Mouse (Mus musculus): ENCODE measurements at regions not wholly inside any gene's neighbourhood (a gene's known extent, or its start where the extent isn't known, plus 50 kb on each side); places are given as distances from the start of the nearest gene placed in this dataset.

- no peak for DNase-seq (ENCODE audit: low spot score)
Observed at GRCm38 (mm10) chr10:109160730-109161129, 149.9 kb upstream of the Syt1 start.

- no peak for DNase-seq (ENCODE audit: low spot score)
Observed at GRCm38 (mm10) chr10:109155768-109156167, 145.0 kb upstream of the Syt1 start.

GRCm38 (mm10) chr10:109140421-109140938 is 129.7 kb upstream of the Syt1 start:
- DNase-seq (ENCODE audit: low spot score) = no peak

- no peak for DNase-seq (ENCODE audit: low spot score)
Observed at GRCm38 (mm10) chr10:109136763-109137732, 126.3 kb upstream of the Syt1 start.

- no peak for DNase-seq (ENCODE audit: low spot score)
Observed at GRCm38 (mm10) chr10:109134521-109134920, 123.7 kb upstream of the Syt1 start.

- no peak for DNase-seq (ENCODE audit: low spot score)
Observed at GRCm38 (mm10) chr10:109132091-109132573, 121.3 kb upstream of the Syt1 start.

- DNase-seq (ENCODE audit: low spot score) = no peak
Observed at GRCm38 (mm10) chr10:109129552-109130110, 118.8 kb upstream of the Syt1 start.

GRCm38 (mm10) chr10:109129068-109129467 is 118.3 kb upstream of the Syt1 start:
- no peak for DNase-seq (ENCODE audit: low spot score)

GRCm38 (mm10) chr10:109126699-109127098 is 115.9 kb upstream of the Syt1 start:
- DNase-seq (ENCODE audit: low spot score) = no peak

GRCm38 (mm10) chr10:109117143-109117542 is 106.4 kb upstream of the Syt1 start:
- no peak for DNase-seq (ENCODE audit: low spot score)

- DNase-seq (ENCODE audit: low spot score) = no peak
Observed at GRCm38 (mm10) chr10:109115013-109115627, 104.3 kb upstream of the Syt1 start.

- no peak for DNase-seq (ENCODE audit: low spot score)
Observed at GRCm38 (mm10) chr10:109105781-109106180, 95.0 kb upstream of the Syt1 start.

GRCm38 (mm10) chr10:109092219-109092618 is 81.4 kb upstream of the Syt1 start:
- no peak for DNase-seq (ENCODE audit: low spot score)

GRCm38 (mm10) chr10:109079773-109080172 is 69.0 kb upstream of the Syt1 start:
- DNase-seq (ENCODE audit: low spot score) = no peak

GRCm38 (mm10) chr10:109074218-109074617 is 63.4 kb upstream of the Syt1 start:
- DNase-seq (ENCODE audit: low spot score) = no peak

All from testis, postnatal 10 days (tissue).